Mouse (Mus musculus) spleen, adult 2 months (tissue): ENCODE measurements around the gene Lpp. TPM values are rescaled to one million over a fixed set of nuclear protein-coding genes. Genes with fewer than 3 reads are reported as not detected.

ENCODE experiments used
- DNase-seq, 2 experiments: peaks; one replicate each; pipeline versions ENCODE4 v3.0.0 to v3.0.0-alpha.2; 2012 to 2021; ENCODE audit warnings: low spot score in 2 of 2, low read depth in 1 of 2
- H3K27ac ChIP-seq: fragments of 200-500 bp; 2 replicates; pipeline ENCODE4 v1.5.1; 2012; ENCODE audit warnings: low read length, inconsistent platforms; ENCODE audit not compliant: insufficient read depth
- H3K27me3 ChIP-seq: fragments of 200-500 bp; 2 replicates; pipeline ENCODE4 v1.6.1; 2012; ENCODE audit warnings: mild to moderate bottlenecking, moderate library complexity, low read length, inconsistent platforms; ENCODE audit not compliant: control insufficient read depth, insufficient read depth
- H3K36me3 ChIP-seq: fragments of 200-500 bp; 2 replicates; pipeline ENCODE4 v1.6.1; 2012; ENCODE audit warnings: mild to moderate bottlenecking, low read length, inconsistent platforms; ENCODE audit not compliant: control insufficient read depth, insufficient read depth
- H3K4me1 ChIP-seq: fragments of 200-500 bp; 2 replicates; pipeline ENCODE4 v1.6.1; 2011; ENCODE audit warnings: inconsistent platforms; ENCODE audit not compliant: control insufficient read depth, insufficient read depth, insufficient read length
- H3K4me3 ChIP-seq: fragments of 200-500 bp; 2 replicates; pipeline ENCODE4 v1.5.1; 2011; ENCODE audit warnings: mild to moderate bottlenecking, inconsistent platforms; ENCODE audit not compliant: insufficient read depth, insufficient read length; ENCODE audit errors: extremely low read depth
- CTCF ChIP-seq: fragments of 200-500 bp; IDR thresholded peaks from 2 replicates; pipeline ENCODE4 v1.5.1; 2011; ENCODE audit warnings: mild to moderate bottlenecking, inconsistent platforms; ENCODE audit not compliant: insufficient read depth, insufficient read length, insufficient replicate concordance; ENCODE audit errors: extremely low read depth
- POLR2A ChIP-seq: fragments of 200-500 bp; IDR thresholded peaks from 2 replicates; pipeline ENCODE4 v1.6.1; 2011; ENCODE audit warnings: low read depth, low read length, inconsistent platforms
- WGBS: fragments of 180-500 bp; shearing (Covaris S2); methylation state at CpG from one replicate; pipeline ENCODE4 v1.1.7; 2018; 5-methylcytosine and 5-hydroxymethylcytosine counted together
- polyA plus RNA-seq: library from polyadenylated mRNA; depleted of rRNA; stranded (reverse); fragments of >200 nt; gene quantifications from 2 replicates; pipeline ENCODE4 v1.2.3, GENCODE M21; 2012

Gene Lpp
- polyA plus RNA-seq, 1 experiment, result 8.2 TPM

- no peak for DNase-seq
- no peaks in the 10 kb centered on the region for H3K36me3 ChIP-seq
- WGBS, result 78% methylated on average over 4 of the region's 4 CpGs
- H3K4me1 ChIP-seq, result no peaks in the 10 kb centered on the region
- TF ChIP-seq CTCF (no peak), POLR2A (no peak)
- H3K27me3 ChIP-seq, result no peaks in the 10 kb centered on the region
- no peak overlapping the region for H3K27ac ChIP-seq
- no peak overlapping the region for H3K4me3 ChIP-seq
These were observed 540.4 kb downstream of the Lpp start for GRCm38 (mm10) chr16:24933691-24934090.

- 93% methylated on average over 9 of the region's 9 CpGs for WGBS
- H3K36me3 ChIP-seq, result no peaks in the 10 kb centered on the region
- no peak for DNase-seq
These were observed 548.2 kb downstream of the Lpp start for GRCm38 (mm10) chr16:24941306-24942160.

GRCm38 (mm10) chr16:24943486-24944261 lies 550.4 kb downstream of the Lpp start:
- Histone ChIP-seq H3K4me3 (no peak overlapping the region), H3K4me1 (no peaks in the 10 kb centered on the region), H3K27me3 (no peaks in the 10 kb centered on the region), H3K27ac (no peak overlapping the region), H3K36me3 (no peaks in the 10 kb centered on the region)
- WGBS, result 87% methylated on average over 6 of the region's 6 CpGs
- TF ChIP-seq CTCF, result no peak
- no peak for TF ChIP-seq POLR2A
- no peak for DNase-seq

More at GRCm38 (mm10) chr16:24941306-24942160, 548.2 kb downstream of the Lpp start:
- H3K27ac ChIP-seq, result no peak overlapping the region
- no peaks in the 10 kb centered on the region for H3K27me3 ChIP-seq
- TF ChIP-seq POLR2A (no peak), CTCF (no peak)
- H3K4me1 ChIP-seq, result no peaks in the 10 kb centered on the region
- H3K4me3 ChIP-seq, result no peak overlapping the region

GRCm38 (mm10) chr16:24946356-24946755 lies 553.0 kb downstream of the Lpp start:
- Histone ChIP-seq H3K27ac (no peak overlapping the region), H3K36me3 (no peaks in the 10 kb centered on the region), H3K27me3 (no peaks in the 10 kb centered on the region), H3K4me3 (no peak overlapping the region), H3K4me1 (no peaks in the 10 kb centered on the region)
- no peak for TF ChIP-seq CTCF
- no peak for TF ChIP-seq POLR2A
- no peak for DNase-seq
- 78% methylated on average over 1 of the region's 1 CpGs for WGBS

- no peaks in the 10 kb centered on the region; the same call in 1 of the 2 replicates for H3K4me1 ChIP-seq
- DNase-seq, result no peak
- H3K27ac ChIP-seq, result no peak overlapping the region
- H3K36me3 ChIP-seq, result no peaks in the 10 kb centered on the region
- 51% methylated on average over 1 of the region's 1 CpGs for WGBS
- H3K27me3 ChIP-seq, result no peaks in the 10 kb centered on the region
- no peak overlapping the region for H3K4me3 ChIP-seq
- TF ChIP-seq CTCF (no peak), POLR2A (no peak)
These were observed 554.2 kb downstream of the Lpp start for GRCm38 (mm10) chr16:24947485-24947884.

GRCm38 (mm10) chr16:24948091-24948690 lies 554.9 kb downstream of the Lpp start:
- Histone ChIP-seq H3K4me3 (no peak overlapping the region), H3K36me3 (no peaks in the 10 kb centered on the region), H3K27me3 (no peaks in the 10 kb centered on the region), H3K4me1 (no peaks in the 10 kb centered on the region; the same call in 1 of the 2 replicates), H3K27ac (no peak overlapping the region)
- no peak for DNase-seq
- WGBS, result 83% methylated on average over 3 of the region's 3 CpGs
- TF ChIP-seq CTCF (no peak), POLR2A (no peak)
